Mouse (Mus musculus) liver, adult 2 months (tissue): ENCODE measurements around the gene Jsrp1. TPM values are rescaled to one million over a fixed set of nuclear protein-coding genes. Genes with fewer than 3 reads are reported as not detected.

Experiments
- DNase-seq: peaks from one replicate; pipeline ENCODE4 v3.0.0-alpha.2; 2011; ENCODE audit warnings: low read depth, low spot score; ENCODE audit errors: extremely low read depth
- H3K27ac ChIP-seq: fragments of 200-500 bp; replicated peaks from 2 replicates; pipeline ENCODE4 v1.5.1; 2012; ENCODE audit warnings: low read depth, mild to moderate bottlenecking, control low read depth, inconsistent platforms, low read length; ENCODE audit not compliant: insufficient read depth
- H3K27me3 ChIP-seq: fragments of 200-500 bp; 2 replicates; pipeline ENCODE4 v1.6.1; 2012; ENCODE audit warnings: mild to moderate bottlenecking, moderate library complexity, low read length, inconsistent platforms; ENCODE audit not compliant: control insufficient read depth, insufficient read depth
- H3K36me3 ChIP-seq: fragments of 200-500 bp; 2 replicates; pipeline ENCODE4 v1.6.1; 2012; ENCODE audit warnings: low read length, inconsistent platforms; ENCODE audit not compliant: control insufficient read depth, insufficient read depth
- H3K4me1 ChIP-seq: fragments of 200-500 bp; 2 replicates; pipeline ENCODE4 v1.6.1; 2011; ENCODE audit warnings: low read length; ENCODE audit not compliant: control insufficient read depth, insufficient read depth
- H3K4me3 ChIP-seq: fragments of 200-500 bp; 2 replicates; pipeline ENCODE4 v1.5.1; 2011; ENCODE audit warnings: low read depth, mild to moderate bottlenecking, control low read depth, low read length, moderate library complexity; ENCODE audit not compliant: insufficient read depth
- H3K79me2 ChIP-seq: fragments of 200-500 bp; 2 replicates; pipeline ENCODE4 v1.6.1; 2012; ENCODE audit warnings: inconsistent platforms, mild to moderate bottlenecking, low read length, moderate library complexity; ENCODE audit not compliant: control insufficient read depth, insufficient read depth
- H3K9ac ChIP-seq: fragments of 200-500 bp; 2 replicates; pipeline ENCODE4 v1.6.1; 2012; ENCODE audit warnings: low read depth, mild to moderate bottlenecking, control low read depth, inconsistent platforms, low read length
- CTCF ChIP-seq: fragments of 200-500 bp; IDR thresholded peaks from 2 replicates; pipeline ENCODE4 v1.5.1; 2011; ENCODE audit warnings: low read depth, low read length, control low read depth
- POLR2A ChIP-seq: fragments of 200-500 bp; IDR thresholded peaks from 2 replicates; pipeline ENCODE4 v1.6.1; 2011; ENCODE audit warnings: low read length, control low read depth; ENCODE audit not compliant: insufficient read depth; ENCODE audit errors: extremely low read depth
- WGBS: fragments of 180-500 bp; shearing (Covaris S2); methylation state at CpG from one replicate; pipeline ENCODE4 v1.1.7; 2018; 5-methylcytosine and 5-hydroxymethylcytosine counted together
- polyA plus RNA-seq: library from polyadenylated mRNA; depleted of rRNA; stranded (reverse); fragments of >200 nt; gene quantifications from 2 replicates; pipeline ENCODE4 v1.2.3, GENCODE M21; 2012
- total RNA-seq: library from RNA; depleted of rRNA; stranded (reverse); fragments of >200 nt; gene quantifications from 2 replicates; pipeline ENCODE4 v1.2.3, GENCODE M21; 2014

The Jsrp1 gene
- total and polyA plus RNA-seq, 2 experiments: not detected

DNA sequence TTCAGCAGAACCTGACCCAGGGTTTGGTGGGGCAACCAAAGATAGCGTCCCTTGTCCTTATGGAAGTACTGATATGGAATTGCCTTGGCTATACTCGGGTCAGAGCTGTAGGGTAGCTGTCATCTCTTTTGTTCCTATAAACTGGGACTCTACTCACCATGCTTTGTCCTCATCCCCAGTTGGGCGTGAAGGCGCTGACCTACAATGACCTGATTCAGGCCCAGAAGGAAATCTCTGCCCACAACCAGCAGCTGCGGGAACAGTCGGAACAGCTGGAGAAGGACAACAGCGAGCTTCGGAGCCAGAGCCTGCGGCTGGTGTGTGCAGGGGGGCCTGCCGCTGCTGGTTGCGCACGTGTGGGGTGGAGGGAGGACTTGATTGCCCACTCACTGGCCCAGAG lies 28.4 kb downstream of the Jsrp1 start:
- no peaks in the 10 kb centered on the region for H3K27me3 ChIP-seq
- H3K27ac ChIP-seq: no peak overlapping the region
- no peak for DNase-seq
- WGBS: 93% methylated on average over 12 of the region's 12 CpGs
- no peak overlapping the region for H3K4me3 ChIP-seq
- H3K36me3 ChIP-seq: peaks cover 21% of the 10 kb centered on the region; the same call in 1 of the 2 replicates
- H3K79me2 ChIP-seq: no peaks in the 10 kb centered on the region
- H3K9ac ChIP-seq: no peak overlapping the region
- no peaks in the 10 kb centered on the region for H3K4me1 ChIP-seq
- no peak for TF ChIP-seq POLR2A
- TF ChIP-seq CTCF: no peak

GRCm38 (mm10) chr10:80784302-80784701 lies 29.0 kb downstream of the Jsrp1 start:
- Histone ChIP-seq H3K36me3 (peaks cover 21% of the 10 kb centered on the region; the same call in 1 of the 2 replicates), H3K9ac (no peak overlapping the region), H3K27me3 (no peaks in the 10 kb centered on the region), H3K79me2 (no peaks in the 10 kb centered on the region), H3K4me3 (no peak overlapping the region), H3K27ac (no peak overlapping the region), H3K4me1 (no peaks in the 10 kb centered on the region)
- no peak for DNase-seq
- WGBS: 100% methylated on average over 2 of the region's 2 CpGs
- TF ChIP-seq CTCF: no peak
- no peak for TF ChIP-seq POLR2A

DNA sequence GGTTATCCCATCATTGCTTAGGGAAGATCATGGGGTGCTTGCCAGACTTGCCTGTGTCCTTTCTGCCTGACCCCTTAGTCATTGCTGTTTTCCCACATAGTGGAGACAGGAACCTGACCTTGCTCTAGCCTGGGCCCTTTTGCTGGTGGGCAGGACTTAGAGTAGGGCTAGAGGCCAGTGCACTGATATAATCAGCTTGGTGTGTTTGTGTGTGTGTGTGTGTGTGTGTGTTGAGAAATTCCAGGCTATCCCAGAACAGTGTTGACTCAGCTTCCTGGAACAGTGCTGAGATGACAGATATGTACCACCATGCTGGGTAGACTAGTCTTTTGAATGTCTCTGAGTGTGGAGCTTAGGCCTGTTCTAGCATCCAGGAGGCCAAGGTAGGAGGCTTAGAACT lies 33.7 kb downstream of the Jsrp1 start:
- Histone ChIP-seq H3K27me3 (no peaks in the 10 kb centered on the region), H3K27ac (no peak overlapping the region), H3K4me1 (no peaks in the 10 kb centered on the region), H3K79me2 (no peaks in the 10 kb centered on the region; the same call in 1 of the 2 replicates), H3K36me3 (peaks cover 27% of the 10 kb centered on the region; the same call in 1 of the 2 replicates), H3K4me3 (no peak overlapping the region), H3K9ac (no peak overlapping the region)
- no peak for TF ChIP-seq CTCF
- TF ChIP-seq POLR2A: no peak
- no peak for DNase-seq

DNA sequence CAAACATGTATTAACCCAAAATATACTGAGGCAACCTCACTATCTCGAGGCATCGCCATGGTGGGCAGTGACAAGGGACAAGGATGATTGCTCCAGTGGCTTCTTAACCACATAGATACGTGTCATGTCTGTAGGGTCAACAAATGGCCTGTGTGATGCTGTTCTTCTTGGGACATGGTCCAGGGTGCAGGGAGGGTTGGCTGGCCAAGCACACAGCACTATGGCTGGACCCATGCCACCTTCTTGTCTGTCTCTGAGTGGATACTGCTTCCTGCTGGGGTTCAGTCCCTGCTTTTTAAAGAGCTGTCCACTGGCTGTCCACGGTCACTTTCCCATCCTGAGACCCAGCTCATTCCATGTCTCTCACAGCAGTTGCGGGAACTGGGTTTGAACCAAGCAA lies 36.2 kb downstream of the Jsrp1 start:
- Histone ChIP-seq H3K4me3 (no peak overlapping the region), H3K36me3 (peaks cover 22% of the 10 kb centered on the region; the same call in 1 of the 2 replicates), H3K27me3 (no peaks in the 10 kb centered on the region), H3K27ac (no peak overlapping the region), H3K4me1 (peaks cover 11% of the 10 kb centered on the region), H3K9ac (no peak overlapping the region), H3K79me2 (no peaks in the 10 kb centered on the region; the same call in 1 of the 2 replicates)
- TF ChIP-seq POLR2A (no peak), CTCF (no peak)
- DNase-seq: no peak
- 90% methylated on average over 5 of the region's 5 CpGs for WGBS

GRCm38 (mm10) chr10:80776358-80776869 lies 36.9 kb downstream of the Jsrp1 start:
- Histone ChIP-seq H3K36me3 (peaks cover 23% of the 10 kb centered on the region; the same call in 1 of the 2 replicates), H3K27me3 (no peaks in the 10 kb centered on the region), H3K27ac (no peak overlapping the region), H3K9ac (no peak overlapping the region), H3K4me3 (no peak overlapping the region), H3K79me2 (no peaks in the 10 kb centered on the region; the same call in 1 of the 2 replicates), H3K4me1 (peaks cover 11% of the 10 kb centered on the region)
- WGBS: 93% methylated on average over 6 of the region's 6 CpGs
- no peak for DNase-seq
- TF ChIP-seq POLR2A (no peak), CTCF (no peak)

DNA sequence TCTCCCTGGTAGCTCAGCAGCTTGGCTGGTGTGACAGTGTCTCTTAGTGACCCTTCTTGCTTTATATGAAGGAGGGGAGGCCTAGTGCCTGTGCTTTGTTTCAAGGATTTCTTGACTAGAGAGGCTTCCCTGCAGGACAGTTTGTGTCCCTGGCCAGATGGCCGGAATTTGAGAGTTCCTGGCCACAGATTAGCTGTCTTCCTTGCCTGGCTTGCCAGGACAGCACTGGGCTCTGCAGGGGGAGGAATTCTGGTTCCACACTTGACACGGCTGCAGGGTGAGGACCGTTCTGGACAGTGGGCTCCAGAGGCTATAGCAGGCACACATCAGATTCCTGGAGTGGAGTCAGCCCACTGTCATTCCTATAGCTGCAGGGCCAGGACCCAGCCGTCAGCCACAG lies 37.6 kb downstream of the Jsrp1 start:
- WGBS: 95% methylated on average over 4 of the region's 4 CpGs
- TF ChIP-seq CTCF (no peak), POLR2A (no peak)
- H3K36me3 ChIP-seq: peaks cover 27% of the 10 kb centered on the region; the same call in 1 of the 2 replicates
- H3K4me1 ChIP-seq: peaks cover 11% of the 10 kb centered on the region
- H3K27me3 ChIP-seq: no peaks in the 10 kb centered on the region
- no peak overlapping the region for H3K9ac ChIP-seq
- H3K27ac ChIP-seq: no peak overlapping the region
- H3K4me3 ChIP-seq: no peak overlapping the region
- no peak for DNase-seq
- no peaks in the 10 kb centered on the region; the same call in 1 of the 2 replicates for H3K79me2 ChIP-seq
